Mouse (Mus musculus) kidney, postnatal 0 days (tissue): ENCODE results near the gene Gm20388. TPM values are rescaled to one million over a fixed set of nuclear protein-coding genes. Genes with fewer than 3 reads are reported as not detected.

Experiments
- ATAC-seq: fragments of 200-750 bp; cut with Nextera tagmentation; replicated peaks from 2 replicates; pipeline ENCODE4 v1.8.0; 2017; ENCODE audit warnings: low read depth, moderate number of reproducible peaks, moderate TSS enrichment, moderate library complexity; ENCODE audit not compliant: low FRiP score
- DNase-seq: peaks from one replicate; pipeline ENCODE4 v3.0.0-alpha.2; 2016; ENCODE audit warnings: low spot score
- H3K27ac ChIP-seq: fragments of 300-500 bp; sonication (generic); 2 replicates; pipeline ENCODE4 v1.5.1; 2014; ENCODE audit warnings: mild to moderate bottlenecking
- H3K27me3 ChIP-seq: fragments of 300-500 bp; sonication (generic); 2 replicates; pipeline ENCODE4 v1.6.1; 2014; ENCODE audit warnings: low read length, mixed read lengths; ENCODE audit not compliant: insufficient read depth
- H3K36me3 ChIP-seq: fragments of 300-500 bp; sonication (generic); 2 replicates; pipeline ENCODE4 v1.6.1; 2014; ENCODE audit warnings: low read length, mixed read lengths; ENCODE audit not compliant: insufficient read depth
- H3K4me1 ChIP-seq: fragments of 300-500 bp; sonication (generic); replicated peaks from 2 replicates; pipeline ENCODE4 v1.6.1; 2014; ENCODE audit warnings: antibody characterized with exemption, low read length, mixed read lengths; ENCODE audit not compliant: insufficient read depth
- H3K4me2 ChIP-seq: fragments of 300-500 bp; sonication (generic); 2 replicates; pipeline ENCODE4 v1.6.1; 2014; ENCODE audit warnings: mild to moderate bottlenecking, low read length, moderate library complexity, mixed read lengths
- H3K4me3 ChIP-seq: fragments of 300-500 bp; sonication (generic); replicated peaks from 2 replicates; pipeline ENCODE4 v1.5.1; 2014; ENCODE audit warnings: low read depth, low read length
- H3K9ac ChIP-seq: fragments of 300-500 bp; sonication (generic); 2 replicates; pipeline ENCODE4 v1.6.1; 2014; ENCODE audit warnings: low read depth, low read length
- H3K9me3 ChIP-seq: fragments of 300-500 bp; sonication (generic); replicated peaks from 2 replicates; pipeline ENCODE4 v1.6.1; 2016; ENCODE audit warnings: low read length, inconsistent platforms, mixed read lengths
- CTCF ChIP-seq: IDR thresholded peaks from 2 replicates; pipeline ENCODE4 v1.5.1; 2016; ENCODE audit warnings: antibody characterized with exemption, low read depth, mild to moderate bottlenecking, moderate library complexity
- WGBS: fragments of 180-500 bp; shearing (Covaris S2); extraction: QIAGEN DNeasy Blood & Tissue Kit; methylation state at CpG from one replicate; pipeline ENCODE4 v1.1.7; 2014; 5-methylcytosine and 5-hydroxymethylcytosine counted together
- polyA plus RNA-seq: library from polyadenylated mRNA; unstranded; fragments of >200 nt; fragmentation: Nextera tagmentation; extraction: Ambion mirVana; gene quantifications from 2 replicates; pipeline ENCODE4 v1.2.1, GENCODE M21; 2015

The Gm20388 gene
- polyA plus RNA-seq, 1 experiment from 2014 or later = not detected

DNA sequence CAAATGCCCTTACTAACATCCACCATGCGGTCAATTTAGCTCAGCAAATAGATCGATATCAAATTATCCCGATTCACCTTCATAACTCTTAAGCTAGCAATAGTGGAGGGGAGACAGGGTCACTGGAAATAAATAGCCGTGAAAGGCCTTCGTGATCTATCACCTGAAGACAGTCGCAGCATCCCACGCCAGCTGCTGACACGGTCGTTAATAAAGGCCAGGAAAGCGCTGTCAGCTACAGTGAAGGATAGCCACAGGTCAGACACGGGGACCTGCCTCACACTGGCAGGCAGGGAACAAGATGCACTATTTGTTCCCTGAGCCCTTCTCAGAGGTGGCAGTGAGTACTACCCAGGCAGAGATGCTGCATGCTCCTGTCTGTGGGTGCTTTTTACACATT, 2909.1 kb downstream of the Gm20388 start:
- ATAC-seq (no peak), DNase-seq (peak; percentile 66)
- no peak for TF ChIP-seq CTCF
- Histone ChIP-seq H3K27ac (no peak overlapping the region), H3K4me3 (no peak overlapping the region), H3K9me3 (no peaks in the 10 kb centered on the region), H3K4me1 (no peaks in the 10 kb centered on the region), H3K36me3 (no peaks in the 10 kb centered on the region), H3K27me3 (no peaks in the 10 kb centered on the region), H3K4me2 (no peak overlapping the region), H3K9ac (no peak overlapping the region)
- 18% methylated on average over 11 of the region's 11 CpGs for WGBS

DNA sequence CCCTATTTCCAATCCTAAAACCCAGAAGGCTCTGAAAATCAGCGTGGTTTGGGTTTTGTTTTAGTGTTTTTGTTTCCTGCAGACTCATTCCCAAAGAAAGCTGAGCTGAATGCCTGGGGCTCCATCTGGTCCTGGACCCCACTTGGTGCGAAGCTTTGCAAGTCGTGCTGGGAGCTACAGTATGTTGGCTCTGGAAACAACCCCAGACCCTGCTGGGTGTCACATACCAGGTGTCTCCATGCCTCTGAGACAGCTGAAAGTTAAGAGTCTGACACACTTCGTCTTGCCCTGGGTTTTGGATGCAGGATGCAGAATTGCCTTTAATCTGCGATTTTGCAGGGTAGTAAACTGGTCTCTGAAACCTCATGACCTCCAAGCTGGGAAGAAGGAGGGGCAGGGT, 2913.9 kb downstream of the Gm20388 start:
- WGBS = 40% methylated on average over 5 of the region's 5 CpGs
- H3K4me2 ChIP-seq = no peak overlapping the region
- ATAC-seq (no peak), DNase-seq (no peak)
- no peak for TF ChIP-seq CTCF
- no peaks in the 10 kb centered on the region for H3K4me1 ChIP-seq
- no peak overlapping the region for H3K9ac ChIP-seq
- no peaks in the 10 kb centered on the region for H3K36me3 ChIP-seq
- H3K4me3 ChIP-seq = no peak overlapping the region
- H3K27ac ChIP-seq = no peak overlapping the region
- H3K9me3 ChIP-seq = no peaks in the 10 kb centered on the region
- H3K27me3 ChIP-seq = no peaks in the 10 kb centered on the region

DNA sequence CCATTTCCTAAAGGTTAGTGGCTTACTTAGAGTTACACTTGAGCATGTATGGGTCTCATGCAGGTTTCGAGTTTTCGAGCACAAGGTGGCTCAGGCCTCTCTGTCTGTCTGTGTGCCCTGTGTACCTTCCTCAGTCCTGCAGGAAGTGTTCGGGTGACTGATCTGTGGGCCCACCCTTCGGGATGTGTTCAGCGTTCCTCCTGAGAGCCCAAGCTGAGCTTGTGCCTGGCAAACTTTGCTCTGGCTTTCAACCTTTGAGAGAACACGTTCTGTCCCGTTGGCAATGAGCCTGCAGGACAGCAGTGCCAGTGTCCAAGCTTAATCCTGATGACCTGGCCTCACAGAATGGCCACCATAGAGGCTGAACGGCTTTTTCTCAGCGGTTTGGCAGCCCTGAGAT, 2914.3 kb downstream of the Gm20388 start:
- H3K4me1 ChIP-seq = no peaks in the 10 kb centered on the region
- WGBS = 74% methylated on average over 9 of the region's 9 CpGs
- H3K4me3 ChIP-seq = no peak overlapping the region
- H3K27ac ChIP-seq = no peak overlapping the region
- no peaks in the 10 kb centered on the region for H3K27me3 ChIP-seq
- 0 out of 2 replicates have a peak, but pooled peaks have one; percentile 9 for ATAC-seq
- no peak for TF ChIP-seq CTCF
- no peaks in the 10 kb centered on the region for H3K9me3 ChIP-seq
- no peak overlapping the region for H3K9ac ChIP-seq
- DNase-seq = no peak
- H3K36me3 ChIP-seq = no peaks in the 10 kb centered on the region
- no peak overlapping the region for H3K4me2 ChIP-seq

DNA sequence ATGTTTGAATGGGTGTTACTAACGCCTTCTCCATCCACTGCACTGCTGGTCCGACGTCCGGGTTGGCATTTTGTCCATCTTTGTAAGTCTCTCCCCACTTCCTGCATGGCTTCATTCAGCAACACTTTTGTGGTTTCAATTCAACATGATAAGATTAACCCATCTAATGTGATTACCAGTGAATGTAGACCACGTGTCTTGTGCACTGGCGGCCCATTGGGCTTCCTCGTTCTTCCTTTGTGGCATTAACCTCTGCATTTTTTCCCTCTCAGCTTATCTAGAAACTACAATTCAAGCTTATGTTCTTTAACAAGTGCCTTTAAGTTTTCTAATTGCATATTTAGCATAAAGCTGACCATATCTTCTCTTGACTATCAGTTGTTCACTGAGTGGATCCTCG, 2914.8 kb downstream of the Gm20388 start:
- Histone ChIP-seq H3K4me2 (no peak overlapping the region), H3K27me3 (no peaks in the 10 kb centered on the region), H3K36me3 (no peaks in the 10 kb centered on the region), H3K4me1 (no peaks in the 10 kb centered on the region), H3K27ac (no peak overlapping the region), H3K9me3 (no peaks in the 10 kb centered on the region), H3K4me3 (no peak overlapping the region), H3K9ac (no peak overlapping the region)
- WGBS = 82% methylated on average over 8 of the region's 8 CpGs
- DNase-seq = no peak
- no peak for TF ChIP-seq CTCF
- no peak for ATAC-seq

DNA sequence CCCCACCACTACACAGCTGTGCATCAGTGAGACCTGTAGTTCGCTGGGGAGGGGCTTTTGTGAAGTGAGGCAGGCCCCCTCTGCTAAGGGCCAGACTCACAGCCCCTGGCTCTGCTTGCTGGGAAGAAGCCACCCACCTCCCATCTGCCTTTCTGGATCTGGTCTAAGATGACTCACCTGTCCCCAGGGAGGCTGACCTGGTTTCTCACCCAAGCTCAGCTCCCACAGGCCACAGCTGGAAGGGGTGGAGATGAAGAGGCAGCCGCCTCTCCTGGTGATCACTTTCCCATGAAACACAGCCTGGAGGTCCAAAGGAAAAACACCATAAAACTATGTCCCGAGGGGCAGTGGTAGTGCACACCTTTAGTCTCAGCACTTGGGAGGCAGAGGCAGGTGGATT, 2918.8 kb downstream of the Gm20388 start:
- Histone ChIP-seq H3K36me3 (no peaks in the 10 kb centered on the region), H3K9me3 (no peaks in the 10 kb centered on the region), H3K4me1 (no peaks in the 10 kb centered on the region), H3K27ac (no peak overlapping the region), H3K9ac (no peak overlapping the region), H3K4me2 (no peak overlapping the region), H3K4me3 (no peak overlapping the region), H3K27me3 (no peaks in the 10 kb centered on the region)
- ATAC-seq (no peak), DNase-seq (no peak)
- TF ChIP-seq CTCF = no peak
- WGBS = 81% methylated on average over 3 of the region's 3 CpGs

DNA sequence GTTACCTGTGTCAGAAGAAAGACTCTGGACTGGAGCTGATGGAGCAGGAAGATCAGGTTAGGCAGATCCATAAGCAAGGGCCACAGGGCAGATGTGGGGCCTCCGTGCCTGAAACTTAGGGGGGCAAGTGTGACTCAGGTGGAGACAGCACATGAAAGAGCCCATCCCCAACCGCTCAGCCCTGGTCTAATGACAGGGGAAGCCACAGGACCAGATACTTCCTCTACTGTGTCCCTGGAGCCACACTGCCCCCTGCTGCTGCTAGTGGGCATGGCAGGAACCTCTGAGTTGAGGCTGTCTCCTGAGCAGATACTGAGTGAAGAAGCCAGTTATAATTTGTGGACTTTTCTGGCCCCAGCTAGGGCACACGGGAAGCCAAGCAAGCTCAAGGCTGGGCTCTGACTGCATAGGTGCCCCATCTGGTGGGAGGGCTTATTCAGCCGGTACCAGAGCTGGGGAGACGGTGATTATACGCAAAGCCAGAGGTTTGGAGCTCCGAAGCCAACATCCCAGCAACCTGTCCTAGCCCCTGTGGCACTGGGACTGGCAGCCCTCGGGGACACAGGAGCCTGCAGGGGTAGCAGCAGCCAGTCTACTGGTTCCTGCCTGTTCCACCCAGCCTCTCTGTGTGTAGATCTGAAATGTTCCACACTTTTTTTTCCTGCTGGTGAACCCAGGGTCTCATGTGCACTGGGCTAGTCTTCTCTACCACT, 2919.9 kb downstream of the Gm20388 start:
- WGBS = 43% methylated on average over 8 of the region's 8 CpGs
- Histone ChIP-seq H3K4me1 (no peaks in the 10 kb centered on the region), H3K27ac (no peak overlapping the region), H3K27me3 (no peaks in the 10 kb centered on the region), H3K36me3 (no peaks in the 10 kb centered on the region), H3K9ac (no peak overlapping the region), H3K4me3 (no peak overlapping the region), H3K4me2 (no peak overlapping the region), H3K9me3 (no peaks in the 10 kb centered on the region)
- DNase-seq = peak; percentile 85
- peak; percentile 98 for TF ChIP-seq CTCF
- peak; percentile 33; the same call in 1 of the 2 replicates for ATAC-seq

DNA sequence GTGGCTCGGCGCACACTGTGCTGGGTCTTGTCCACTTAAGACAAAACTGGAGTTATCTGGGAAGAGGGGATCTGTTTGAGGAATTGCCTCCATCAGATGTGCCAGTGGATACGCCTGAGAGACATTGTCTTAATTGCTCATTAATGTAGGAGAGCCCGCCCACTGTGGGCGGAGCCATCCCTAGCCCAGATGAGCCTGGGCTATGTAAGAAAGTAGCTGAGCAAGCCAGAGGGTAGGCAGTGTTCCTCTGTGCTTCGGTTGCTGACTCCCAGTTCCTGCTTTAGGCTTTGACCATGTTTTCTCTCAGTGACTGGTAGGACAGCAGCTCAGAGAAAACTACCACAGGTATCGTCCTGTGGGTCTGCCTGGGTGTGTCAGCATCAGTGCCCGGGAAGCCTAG, 2923.8 kb downstream of the Gm20388 start:
- no peak for DNase-seq

More for the DNA sequence above, 2923.8 kb downstream of the Gm20388 start:
- no peak overlapping the region for H3K4me3 ChIP-seq
- no peaks in the 10 kb centered on the region for H3K4me1 ChIP-seq
- no peak overlapping the region for H3K4me2 ChIP-seq
- H3K9me3 ChIP-seq = no peaks in the 10 kb centered on the region
- 85% methylated on average over 8 of the region's 8 CpGs for WGBS
- H3K9ac ChIP-seq = no peak overlapping the region
- no peak overlapping the region for H3K27ac ChIP-seq
- H3K27me3 ChIP-seq = no peaks in the 10 kb centered on the region
- TF ChIP-seq CTCF = no peak
- no peaks in the 10 kb centered on the region for H3K36me3 ChIP-seq
- ATAC-seq = no peak
